Mouse (Mus musculus): ENCODE results near the gene Gm3317. TPM values are rescaled to one million over a fixed set of nuclear protein-coding genes. Genes with fewer than 3 reads are reported as not detected.

Gene Gm3317
- polyA plus RNA-seq (2014; fragmentation: Illumina TruSeq; extraction: RNeasy Lipid Tissue Mini Kit (QIAGEN cat#74804); ENCODE audit: low replicate concordance) = not detected

GRCm38 (mm10) chr14:5164235-5164634, at the start of gene Gm3317:
Gm3317 (plus strand) TSS chr14:5164535.

GRCm38 (mm10) chr14:5131219-5131618, 33.1 kb upstream of the Gm3317 start, which contains the start of gene Gm8279:
Gm8279 (plus strand) TSS chr14:5131519.

GRCm38 (mm10) chr14:5185493-5185892, 21.2 kb downstream of the Gm3317 start, which contains the start of gene Gm8271:
Gm8271 (plus strand) TSS chr14:5185793.

Other genes with a start within 250 kb of the Gm3317 start
- not detected for gene Gm8297, start 180.6 kb upstream of the Gm3317 start, polyA plus RNA-seq (2014; fragmentation: Illumina TruSeq; extraction: RNeasy Lipid Tissue Mini Kit (QIAGEN cat#74804); ENCODE audit: low replicate concordance)
- not detected for gene Gm3298, start 148.6 kb upstream of the Gm3317 start, polyA plus RNA-seq (2014; fragmentation: Illumina TruSeq; extraction: RNeasy Lipid Tissue Mini Kit (QIAGEN cat#74804); ENCODE audit: low replicate concordance)
- gene 4930555G01Rik, start 113.9 kb upstream of the Gm3317 start, polyA plus RNA-seq (2014; fragmentation: Illumina TruSeq; extraction: RNeasy Lipid Tissue Mini Kit (QIAGEN cat#74804); ENCODE audit: low replicate concordance) = not detected
- 1.8 TPM for gene Gm8281, start 93.5 kb upstream of the Gm3317 start, polyA plus RNA-seq (2014; fragmentation: Illumina TruSeq; extraction: RNeasy Lipid Tissue Mini Kit (QIAGEN cat#74804); ENCODE audit: low replicate concordance)
- not detected for gene Gm8279, start 33.0 kb upstream of the Gm3317 start, polyA plus RNA-seq (2014; fragmentation: Illumina TruSeq; extraction: RNeasy Lipid Tissue Mini Kit (QIAGEN cat#74804); ENCODE audit: low replicate concordance)
- gene Gm8271, start 21.3 kb downstream of the Gm3317 start, polyA plus RNA-seq (2014; fragmentation: Illumina TruSeq; extraction: RNeasy Lipid Tissue Mini Kit (QIAGEN cat#74804); ENCODE audit: low replicate concordance) = not detected
- not detected for gene Gm3526, start 96.0 kb downstream of the Gm3317 start, polyA plus RNA-seq (2014; fragmentation: Illumina TruSeq; extraction: RNeasy Lipid Tissue Mini Kit (QIAGEN cat#74804); ENCODE audit: low replicate concordance)
- not detected for gene Gm3542, start 170.4 kb downstream of the Gm3317 start, polyA plus RNA-seq (2014; fragmentation: Illumina TruSeq; extraction: RNeasy Lipid Tissue Mini Kit (QIAGEN cat#74804); ENCODE audit: low replicate concordance)
- 0.22 TPM for gene Gm3500, start 224.5 kb downstream of the Gm3317 start, polyA plus RNA-seq (2014; fragmentation: Illumina TruSeq; extraction: RNeasy Lipid Tissue Mini Kit (QIAGEN cat#74804); ENCODE audit: low replicate concordance)

Measured in small intestine, adult 10 weeks (tissue).